In the genomic region with DNA sequence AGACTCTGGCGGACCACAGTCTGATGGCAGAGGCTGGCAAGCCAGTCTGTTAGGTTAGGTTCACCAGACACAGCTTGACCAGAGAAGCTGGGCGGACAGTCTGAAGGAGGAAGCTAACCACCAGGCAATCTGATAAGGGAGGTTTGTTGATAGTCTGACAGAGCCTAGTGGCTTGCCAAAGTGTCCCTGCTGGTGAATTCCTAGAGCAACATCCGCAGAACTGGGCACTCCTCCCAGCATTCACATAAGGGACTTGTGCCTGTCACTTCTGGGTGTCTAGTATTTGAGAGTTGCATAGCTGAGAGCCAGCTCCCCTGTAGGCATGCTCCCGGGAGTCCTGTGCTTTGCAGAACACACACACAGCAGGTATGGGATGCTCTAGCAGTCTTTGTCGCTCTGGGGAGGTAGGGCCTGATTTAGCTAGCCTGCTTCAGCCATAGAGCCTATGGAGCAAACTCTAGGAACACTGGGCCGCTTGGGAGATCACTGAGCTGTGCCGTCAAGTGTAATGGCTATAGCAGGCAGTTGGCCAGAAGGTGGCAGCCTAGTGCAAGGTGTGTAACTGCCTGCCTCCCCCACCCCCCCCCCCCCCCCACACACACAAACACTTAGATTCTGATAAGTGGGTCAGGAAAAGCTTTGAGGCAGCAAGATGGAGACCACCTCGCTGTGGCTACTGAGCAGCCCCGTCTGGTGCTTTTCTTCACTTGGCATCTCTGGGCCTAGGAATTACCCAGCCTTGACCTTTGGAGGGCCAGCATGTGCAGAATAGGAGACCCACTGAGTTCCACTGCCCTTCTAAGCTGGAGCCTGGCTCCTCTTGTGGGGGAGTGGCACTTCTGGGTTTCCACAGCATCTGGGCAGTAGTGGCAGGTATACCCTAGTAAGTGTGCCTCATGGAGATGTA, we compare ENCODE assay signal across 8 mouse cellular contexts. TPM values are rescaled to one million over a fixed set of nuclear protein-coding genes. Genes with fewer than 3 reads are reported as not detected.
DNase-seq lines count a peak whose midpoint lies in the region; ATAC-seq and TF ChIP-seq lines count a peak whose summit lies in the region.
"Had no signal": no experiment of that assay in that cellular context is flagged by ENCODE, and none has a peak within 500 bp of the region (broad histone marks: within the 10 kb centered on the region; RNA-seq: fewer than 3 reads in every experiment).

No protein-coding gene starts in this region.

- H3K9me3 ChIP-seq in intestine, embryonic 15.5 days: no peaks in the 10 kb centered on the region
- H3K9me3 ChIP-seq in lung, embryonic 14.5 days (ENCODE audit: low read depth, low read length): no peaks in the 10 kb centered on the region
- H3K9me3 ChIP-seq: embryonic facial prominence, embryonic 12.5 days had no signal

- no peak for TF ChIP-seq POLR2A in bone marrow, adult 2 months (IDR thresholded peaks at IDR 0.05; ENCODE audit: borderline replicate concordance, control insufficient read depth, low read depth, low read length)

- H3K4me1 ChIP-seq in bone marrow, adult 2 months (ENCODE audit: control insufficient read depth, insufficient read depth, low read length): no peaks in the 10 kb centered on the region
- peaks cover 30% of the 10 kb centered on the region for H3K4me1 ChIP-seq in intestine, embryonic 15.5 days (replicated peaks)
- H3K4me1 ChIP-seq in lung, embryonic 14.5 days (ENCODE audit: insufficient read depth): no peaks in the 10 kb centered on the region

- no peak overlapping the region for H3K4me3 ChIP-seq in bone marrow, adult 2 months (replicated peaks; ENCODE audit: control insufficient read depth, low read depth, low read length)
- H3K4me3 ChIP-seq in intestine, embryonic 15.5 days (replicated peaks): no peak overlapping the region
- no peak overlapping the region for H3K4me3 ChIP-seq in lung, embryonic 14.5 days (ENCODE audit: low read depth, low read length)
- H3K4me3 ChIP-seq: embryonic facial prominence, embryonic 12.5 days had no signal

- H3K27ac ChIP-seq in bone marrow, adult 2 months (ENCODE audit: control insufficient read depth, insufficient read depth, low read depth, low read length, poor library complexity): no peak overlapping the region
- H3K27ac ChIP-seq in intestine, embryonic 15.5 days: peak overlapping the region; percentile 54; the same call in 1 of the 2 replicates
- H3K27ac ChIP-seq in lung, embryonic 14.5 days (ENCODE audit: low read depth): no peak overlapping the region
- H3K27ac ChIP-seq: embryonic facial prominence, embryonic 12.5 days had no signal

- no peaks in the 10 kb centered on the region for H3K36me3 ChIP-seq in intestine, embryonic 15.5 days
- H3K36me3 ChIP-seq in lung, embryonic 14.5 days (ENCODE audit: insufficient read depth): no peaks in the 10 kb centered on the region
- H3K36me3 ChIP-seq: embryonic facial prominence, embryonic 12.5 days had no signal

- no peak for ATAC-seq in intestine, embryonic 15.5 days
- peak; percentile 30 for ATAC-seq in lung, embryonic 14.5 days (ENCODE audit: insufficient read depth)

- H3K27me3 ChIP-seq in intestine, embryonic 15.5 days (replicated peaks): no peaks in the 10 kb centered on the region
- H3K27me3 ChIP-seq in lung, embryonic 14.5 days (ENCODE audit: insufficient read depth, low read length): no peaks in the 10 kb centered on the region
- H3K27me3 ChIP-seq: embryonic facial prominence, embryonic 12.5 days had no signal

- peak; percentile 50 for DNase-seq in layer of hippocampus, adult 11-12 months (ENCODE audit: low spot score)
- no peak for DNase-seq in layer of hippocampus, adult 9-10 months (ENCODE audit: low spot score)
- DNase-seq in ES-CJ7 (ENCODE audit: low read depth, low spot score): peak; percentile 55
- DNase-seq in lung, embryonic 14.5 days: peak; percentile 78
- DNase-seq in spleen, postnatal 4 days (ENCODE audit: low spot score in 2 of 2): peak; percentile 51 to 79

- 0 out of 2 replicates have a peak overlapping the region, but pooled peaks have one; percentile 14 for H3K4me2 ChIP-seq in intestine, embryonic 15.5 days (replicated peaks)
- no peak overlapping the region for H3K4me2 ChIP-seq in lung, embryonic 14.5 days
- H3K4me2 ChIP-seq: embryonic facial prominence, embryonic 12.5 days had no signal

- WGBS in bone marrow, adult 2 months: 48% methylated on average over 9 of the region's 9 CpGs
- WGBS in intestine, embryonic 15.5 days: 57% methylated on average over 9 of the region's 9 CpGs
- WGBS in lung, embryonic 14.5 days: 41% methylated on average over 9 of the region's 9 CpGs

- TF ChIP-seq CTCF in bone marrow, adult 2 months (IDR thresholded peaks at IDR 0.05; ENCODE audit: control insufficient read depth, insufficient read depth, low read length): peak; percentile 50
- peak; percentile 54 for TF ChIP-seq CTCF in lung, embryonic 14.5 days (IDR thresholded peaks at IDR 0.05; ENCODE audit: low read depth)

- no peak overlapping the region for H3K9ac ChIP-seq in intestine, embryonic 15.5 days
- H3K9ac ChIP-seq in lung, embryonic 14.5 days: no peak overlapping the region

RNA-seq across cellular contexts. Expression of gene Prr5, which starts 2.2 kb away (rescaled TPM):
- 3.4 and 8.8 TPM in 2 replicates for polyA plus RNA-seq in bone marrow, adult 2 months (2011; ENCODE audit: insufficient read depth, insufficient read length, low replicate concordance, missing spikeins)
- polyA plus RNA-seq in intestine, embryonic 15.5 days (2015; fragmentation: Nextera tagmentation; extraction: Ambion mirVana): 65.4 and 71.3 TPM in 2 replicates
- 24.5 and 27.8 TPM in 2 replicates for polyA plus RNA-seq in lung, embryonic 14.5 days (2014; fragmentation: Nextera tagmentation; extraction: Ambion mirVana)

RNA-seq across cellular contexts. Expression of gene Arhgap8, which starts 48.2 kb away (rescaled TPM):
- polyA plus RNA-seq in bone marrow, adult 2 months (2011; ENCODE audit: insufficient read depth, insufficient read length, low replicate concordance, missing spikeins): not detected in 2 replicates
- polyA plus RNA-seq in intestine, embryonic 15.5 days (2015; fragmentation: Nextera tagmentation; extraction: Ambion mirVana): 12.5 and 14.1 TPM in 2 replicates
- polyA plus RNA-seq in lung, embryonic 14.5 days (2014; fragmentation: Nextera tagmentation; extraction: Ambion mirVana): 17.4 and 18.1 TPM in 2 replicates

Comparison
In these comparisons a context has a peak if more than half of its experiments do, and no peak if none do; other contexts are left out.
1. RNA of gene Arhgap8, which starts 48.2 kb away (polyA plus RNA-seq): 17.4 to 18.1 TPM in lung, embryonic 14.5 days and 12.5 to 14.1 TPM in intestine, embryonic 15.5 days; not detected in bone marrow, adult 2 months; every median in the first group is over 10 times any median in the second.